Comparison of ENCODE assay signal across 8 mouse cellular contexts in genomic region chr19:45953286-45953685, GRCm38 (mm10). TPM values are rescaled to one million over a fixed set of nuclear protein-coding genes. Genes with fewer than 3 reads are reported as not detected.
DNase-seq lines count a peak whose midpoint lies in the region; ATAC-seq and TF ChIP-seq lines count a peak whose summit lies in the region.

No protein-coding gene starts in this region.

- peak; percentile 65 for DNase-seq in CD4-positive, CD25-positive, alpha-beta regulatory T cell, adult 2 months (ENCODE audit: low read depth, low spot score)
- DNase-seq in kidney, postnatal 0 days (ENCODE audit: low spot score) = peak; percentile 77
- peak; percentile 58 for DNase-seq in R1 (ENCODE audit: low read depth, low spot score)
- peak; percentile 79 for DNase-seq in hindbrain, postnatal 0 days (ENCODE audit: low spot score)
- peak; percentile 74 for DNase-seq in retina, embryonic 14.5 days (ENCODE audit: low spot score)

- peak; percentile 81 for TF ChIP-seq CTCF in kidney, postnatal 0 days (IDR thresholded peaks at IDR 0.05; ENCODE audit: low read depth)
- peak; percentile 89 for TF ChIP-seq CTCF in hindbrain, postnatal 0 days (IDR thresholded peaks at IDR 0.05; ENCODE audit: low read depth)

- no peak overlapping the region for H3K4me2 ChIP-seq in kidney, postnatal 0 days (ENCODE audit: low read length)
- H3K4me2 ChIP-seq in kidney, embryonic 14.5 days (replicated peaks; ENCODE audit: low read depth, low read length) = no peak overlapping the region
- H3K4me2 ChIP-seq in hindbrain, postnatal 0 days (ENCODE audit: low read depth, low read length) = no peak overlapping the region

- no peak overlapping the region for H3K4me3 ChIP-seq in kidney, postnatal 0 days (replicated peaks; ENCODE audit: low read depth, low read length)
- H3K4me3 ChIP-seq in kidney, embryonic 14.5 days (ENCODE audit: low read length) = no peak overlapping the region
- no peak overlapping the region for H3K4me3 ChIP-seq in hindbrain, postnatal 0 days (ENCODE audit: low read length)

- H3K36me3 ChIP-seq in kidney, postnatal 0 days (ENCODE audit: insufficient read depth, low read length) = 0 out of 2 replicates have a peak, but pooled peaks cover 9% of the 10 kb centered on the region
- peaks cover 13% of the 10 kb centered on the region; the same call in 1 of the 2 replicates for H3K36me3 ChIP-seq in kidney, embryonic 14.5 days (ENCODE audit: control insufficient read depth, insufficient read depth, low read length)
- peaks cover 17% of the 10 kb centered on the region; the same call in 1 of the 2 replicates for H3K36me3 ChIP-seq in hindbrain, postnatal 0 days (ENCODE audit: insufficient read depth, low read length)

- H3K27me3 ChIP-seq in kidney, postnatal 0 days (ENCODE audit: insufficient read depth, low read length) = no peaks in the 10 kb centered on the region
- no peaks in the 10 kb centered on the region for H3K27me3 ChIP-seq in kidney, embryonic 14.5 days (ENCODE audit: control insufficient read depth, insufficient read depth, low read length)
- no peaks in the 10 kb centered on the region for H3K27me3 ChIP-seq in hindbrain, postnatal 0 days (ENCODE audit: insufficient read depth, low read length)

- ATAC-seq in CD4-positive, CD25-positive, alpha-beta regulatory T cell, adult 4 months = no peak
- no peak for ATAC-seq in kidney, postnatal 0 days (replicated peaks; ENCODE audit: low FRiP score, low read depth)
- ATAC-seq in kidney, embryonic 14.5 days (ENCODE audit: low FRiP score, low TSS enrichment) = no peak
- peak; percentile 68; the same call in 1 of the 2 replicates for ATAC-seq in hindbrain, postnatal 0 days
- no peak for ATAC-seq in inflammation-experienced regulatory T-cells, adult 6 months

- WGBS in kidney, postnatal 0 days = 11% methylated on average over 3 of the region's 3 CpGs
- 7% methylated on average over 3 of the region's 3 CpGs for WGBS in kidney, embryonic 14.5 days
- WGBS in hindbrain, postnatal 0 days = 3% methylated on average over 3 of the region's 3 CpGs

- H3K27ac ChIP-seq in kidney, postnatal 0 days = no peak overlapping the region
- H3K27ac ChIP-seq in kidney, embryonic 14.5 days (ENCODE audit: low read depth, low read length) = no peak overlapping the region
- H3K27ac ChIP-seq in hindbrain, postnatal 0 days = no peak overlapping the region

- H3K9ac ChIP-seq in kidney, postnatal 0 days (ENCODE audit: low read depth, low read length) = no peak overlapping the region
- no peak overlapping the region for H3K9ac ChIP-seq in kidney, embryonic 14.5 days (ENCODE audit: low read depth, low read length)
- no peak overlapping the region for H3K9ac ChIP-seq in hindbrain, postnatal 0 days (replicated peaks; ENCODE audit: low read length)

- H3K4me1 ChIP-seq in kidney, postnatal 0 days (replicated peaks; ENCODE audit: insufficient read depth, low read length) = no peaks in the 10 kb centered on the region
- no peaks in the 10 kb centered on the region for H3K4me1 ChIP-seq in kidney, embryonic 14.5 days (ENCODE audit: control insufficient read depth, insufficient read depth, low read length)
- H3K4me1 ChIP-seq in hindbrain, postnatal 0 days (ENCODE audit: insufficient read depth, low read length) = no peaks in the 10 kb centered on the region

- no peaks in the 10 kb centered on the region for H3K9me3 ChIP-seq in kidney, postnatal 0 days (replicated peaks; ENCODE audit: low read length)
- no peaks in the 10 kb centered on the region for H3K9me3 ChIP-seq in kidney, embryonic 14.5 days (ENCODE audit: control insufficient read depth, low read length)
- H3K9me3 ChIP-seq in hindbrain, postnatal 0 days (ENCODE audit: low read length) = no peaks in the 10 kb centered on the region

RNA-seq across cellular contexts. Expression of gene Armh3, which starts 45.0 kb away (rescaled TPM):
- polyA plus RNA-seq in CD4-positive, CD25-positive, alpha-beta regulatory T cell, adult 4 months (2017; shearing (Covaris generic)) = 10 to 100 TPM in 1 of 2 experiments, 1 to 10 TPM in 1; 9.1 to 12.8 TPM
- polyA plus RNA-seq in kidney, postnatal 0 days (2015; fragmentation: Nextera tagmentation; extraction: Ambion mirVana) = 13.2 and 14.7 TPM in 2 replicates
- 9.0 and 17.0 TPM in 2 replicates for polyA plus RNA-seq in kidney, embryonic 14.5 days (2014; fragmentation: Nextera tagmentation; extraction: Ambion mirVana)
- total RNA-seq in hindbrain, postnatal 0 days (2014; rRNA removed) = 17.5 and 19.1 TPM in 2 replicates
- polyA plus RNA-seq in hindbrain, postnatal 0 days (2015; fragmentation: Nextera tagmentation; extraction: Ambion mirVana) = 15.0 and 16.5 TPM in 2 replicates
- polyA plus RNA-seq in inflammation-experienced regulatory T-cells, adult 6 months (2017; shearing (Covaris generic)) = 10 to 100 TPM in 1 of 3 experiments, 1 to 10 TPM in 2; 8.0 to 10.9 (median 9.5) TPM

RNA-seq across cellular contexts. Expression of gene Hps6, which starts 50.0 kb away (rescaled TPM):
- 1 to 10 TPM; 2.6 to 4.7 TPM for polyA plus RNA-seq in CD4-positive, CD25-positive, alpha-beta regulatory T cell, adult 4 months (2017; shearing (Covaris generic))
- 7.2 and 7.6 TPM in 2 replicates for polyA plus RNA-seq in kidney, postnatal 0 days (2015; fragmentation: Nextera tagmentation; extraction: Ambion mirVana)
- 2.8 and 4.2 TPM in 2 replicates for polyA plus RNA-seq in kidney, embryonic 14.5 days (2014; fragmentation: Nextera tagmentation; extraction: Ambion mirVana)
- total RNA-seq in hindbrain, postnatal 0 days (2014; rRNA removed) = 10.6 and 13.1 TPM in 2 replicates
- 4.7 TPM in 2 replicates for polyA plus RNA-seq in hindbrain, postnatal 0 days (2015; fragmentation: Nextera tagmentation; extraction: Ambion mirVana)
- 1 to 10 TPM; 1.3 to 3.1 (median 2.6) TPM for polyA plus RNA-seq in inflammation-experienced regulatory T-cells, adult 6 months (2017; shearing (Covaris generic))
